Mouse (Mus musculus): ENCODE results near the gene Pds5b.
"Not testable (repeated sequence)": the region's sequence is repeated elsewhere in the genome, so short reads cannot be mapped to it uniquely, and the experiment has no call there.

Gene Pds5b

DNA sequence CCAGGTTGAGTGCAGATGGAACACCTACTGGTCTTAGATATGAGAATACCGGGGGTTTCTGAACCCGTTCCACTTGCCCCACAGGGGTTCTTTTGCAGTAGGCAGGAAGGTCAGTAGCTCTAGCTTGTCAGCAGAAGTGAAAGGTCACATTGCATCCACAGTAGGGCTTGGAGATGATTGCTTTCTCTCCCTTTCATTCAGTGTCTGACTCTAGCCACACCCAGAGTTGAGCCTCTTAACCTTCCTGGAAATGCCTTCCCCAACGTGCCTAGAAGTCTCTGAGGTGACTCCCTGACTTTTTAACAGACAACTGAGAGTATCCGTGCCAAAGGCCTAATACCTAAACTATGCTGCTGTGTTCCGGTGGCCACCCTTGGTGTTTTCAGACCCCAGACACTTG, 146.0 kb downstream of the Pds5b start:
- DNase-seq (ENCODE audit: extremely low read depth, insufficient read length, low spot score) = no peak

DNA sequence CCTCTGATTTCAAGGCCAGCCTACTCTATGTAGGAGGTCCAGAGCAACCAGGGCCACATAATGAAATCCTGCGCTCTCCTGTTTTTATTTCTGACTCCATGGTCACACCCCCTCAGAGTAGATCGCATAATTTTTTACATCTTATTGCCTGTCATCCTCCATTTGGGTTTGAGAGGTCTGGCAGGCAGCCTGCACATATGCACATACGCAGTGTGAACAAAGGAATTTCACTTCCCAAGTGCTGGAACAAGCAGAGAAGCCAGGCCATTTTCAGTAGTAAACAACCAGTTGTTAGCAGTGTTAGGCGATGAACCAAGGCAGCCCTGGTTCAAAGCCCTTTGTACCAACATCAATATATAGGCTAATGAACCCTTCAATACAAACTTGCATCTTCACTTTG, 147.6 kb downstream of the Pds5b start:
- no peak for DNase-seq (ENCODE audit: extremely low read depth, insufficient read length, low spot score)

- DNase-seq (ENCODE audit: extremely low read depth, insufficient read length, low spot score) = no peak
Measured at GRCm38 (mm10) chr5:150822781-150823180, 149.2 kb downstream of the Pds5b start.

GRCm38 (mm10) chr5:150823361-150823760, 149.8 kb downstream of the Pds5b start:
- DNase-seq (ENCODE audit: extremely low read depth, insufficient read length, low spot score) = no peak

DNA sequence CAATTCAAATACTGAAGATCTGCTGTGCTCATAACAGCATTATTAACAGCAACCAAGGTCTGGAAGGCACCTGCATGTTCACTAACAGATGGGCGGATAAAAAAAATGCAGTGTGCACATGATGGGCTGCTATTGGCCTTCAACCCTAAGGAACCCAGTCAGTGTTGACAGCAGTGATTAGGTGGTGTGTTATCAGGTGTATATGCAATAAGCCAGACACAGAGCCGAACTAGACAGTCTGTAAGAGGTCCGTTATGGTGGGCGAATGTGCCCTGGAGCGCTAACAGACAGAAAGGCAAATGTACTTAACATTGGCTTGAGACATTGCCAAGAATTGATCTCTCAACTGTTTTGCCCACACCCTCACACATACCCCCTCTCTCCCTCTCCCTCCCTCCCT, 156.0 kb downstream of the Pds5b start:
- no peak for DNase-seq (ENCODE audit: extremely low read depth, insufficient read length, low spot score)

GRCm38 (mm10) chr5:150830718-150831117, 157.2 kb downstream of the Pds5b start:
- no peak for DNase-seq (ENCODE audit: extremely low read depth, insufficient read length, low spot score)

DNA sequence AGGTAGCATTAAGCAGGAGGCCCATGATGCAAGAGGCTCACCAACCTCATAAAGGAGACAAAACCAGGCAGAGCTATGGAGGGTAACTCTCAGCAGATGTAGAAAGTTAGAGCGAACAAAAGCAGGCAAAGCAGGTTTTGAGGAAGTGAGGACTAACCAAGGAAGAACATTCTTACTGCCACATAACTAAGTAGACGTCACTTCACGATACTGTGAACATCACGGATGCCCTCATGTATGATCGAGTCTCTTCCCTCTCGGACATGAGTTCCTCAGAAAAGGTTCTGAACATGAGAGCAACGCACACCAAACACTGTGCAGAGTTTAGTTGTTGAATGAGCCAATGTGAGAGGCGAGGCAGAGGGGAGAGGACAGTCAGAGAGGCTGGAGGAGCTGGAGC, 163.2 kb downstream of the Pds5b start:
- DNase-seq (ENCODE audit: extremely low read depth, insufficient read length, low spot score) = no peak

DNA sequence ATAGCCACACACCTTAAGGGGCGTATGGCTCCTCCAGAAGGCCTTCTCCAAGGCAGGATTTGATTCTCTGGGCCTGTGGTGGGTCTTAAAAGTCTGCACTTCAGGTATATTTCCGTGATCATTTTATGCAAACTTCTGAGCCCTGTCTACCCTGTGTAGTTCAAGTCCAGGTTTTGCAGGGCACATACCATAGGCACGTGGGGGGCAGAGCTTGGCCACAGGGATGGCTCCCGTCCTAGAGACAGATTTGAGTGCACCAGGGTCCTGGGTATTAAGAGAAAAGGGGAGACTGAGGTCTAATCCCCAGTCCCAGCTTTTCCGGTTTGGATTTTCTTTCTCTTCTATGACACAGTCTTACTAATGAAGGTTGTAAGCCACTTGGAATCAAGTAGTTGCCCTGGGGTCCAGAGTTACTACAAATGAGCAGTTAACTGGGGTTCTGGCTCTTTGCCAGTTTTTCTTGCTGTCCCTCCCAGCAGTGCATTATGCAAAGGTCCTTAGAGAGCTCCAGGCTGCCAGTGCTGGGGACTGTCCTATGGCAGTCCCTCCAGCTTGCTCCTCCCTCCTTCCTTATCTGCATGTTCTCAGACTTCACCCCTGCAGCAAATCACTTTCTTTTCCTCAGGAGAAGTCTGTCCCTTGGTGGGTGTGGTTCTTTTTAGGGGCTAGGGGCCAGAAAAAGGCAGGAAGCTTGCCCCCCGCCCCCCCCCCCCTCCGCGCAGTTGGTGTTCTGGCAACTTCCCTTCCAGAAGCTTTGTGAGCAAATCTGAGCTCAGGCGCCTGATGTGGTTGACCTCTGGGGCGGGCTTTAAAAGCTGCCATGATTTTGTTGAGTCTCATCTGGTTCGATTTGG, 166.4 kb downstream of the Pds5b start:
- no peak for DNase-seq (ENCODE audit: extremely low read depth, insufficient read length, low spot score)

GRCm38 (mm10) chr5:150840596-150840995, 167.1 kb downstream of the Pds5b start:
- no peak for DNase-seq (ENCODE audit: extremely low read depth, insufficient read length, low spot score)

DNA sequence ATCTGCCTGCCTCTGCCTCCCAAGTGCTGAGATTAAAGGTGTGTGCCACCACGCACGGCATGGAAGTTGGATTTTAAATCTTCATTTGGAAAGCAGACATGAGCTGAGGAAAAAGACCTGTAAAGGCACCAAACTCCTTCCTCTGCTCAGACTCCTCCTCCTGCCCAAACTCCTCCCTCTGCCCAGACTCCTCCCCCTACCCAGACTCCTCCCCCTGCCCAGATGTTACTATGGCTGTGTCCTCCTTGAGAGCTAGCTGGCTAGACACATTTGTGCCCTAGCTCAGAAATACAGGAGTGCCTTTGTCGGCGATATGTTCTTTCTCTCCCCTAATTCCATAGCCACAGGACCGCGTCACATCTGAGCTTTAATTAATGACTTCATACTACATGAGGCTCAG, 172.4 kb downstream of the Pds5b start:
- DNase-seq (ENCODE audit: extremely low read depth, insufficient read length, low spot score) = no peak

DNA sequence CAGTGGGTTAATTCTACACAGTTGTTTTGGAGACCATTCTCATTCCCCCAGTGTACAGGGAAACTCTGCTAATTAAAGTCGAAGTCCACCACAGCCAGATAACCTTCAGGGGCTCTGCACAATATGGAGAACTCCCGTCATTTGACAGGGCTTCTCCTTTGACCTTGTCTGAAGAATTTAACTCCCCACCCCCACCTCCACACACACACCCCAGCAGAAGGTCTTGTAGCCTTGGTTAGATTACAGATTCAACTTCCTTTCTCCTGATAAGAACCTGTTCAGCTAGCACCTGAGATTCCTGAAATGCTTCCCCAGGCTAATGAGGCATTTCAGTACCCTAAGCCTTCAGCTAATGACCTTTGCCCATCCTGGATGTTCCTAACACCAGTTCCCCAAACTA, 177.3 kb downstream of the Pds5b start:
- no peak for DNase-seq (ENCODE audit: extremely low read depth, insufficient read length, low spot score)

- DNase-seq (ENCODE audit: extremely low read depth, insufficient read length, low spot score) = not testable (repeated sequence)
Measured at GRCm38 (mm10) chr5:150852097-150852496, 178.6 kb downstream of the Pds5b start.

DNA sequence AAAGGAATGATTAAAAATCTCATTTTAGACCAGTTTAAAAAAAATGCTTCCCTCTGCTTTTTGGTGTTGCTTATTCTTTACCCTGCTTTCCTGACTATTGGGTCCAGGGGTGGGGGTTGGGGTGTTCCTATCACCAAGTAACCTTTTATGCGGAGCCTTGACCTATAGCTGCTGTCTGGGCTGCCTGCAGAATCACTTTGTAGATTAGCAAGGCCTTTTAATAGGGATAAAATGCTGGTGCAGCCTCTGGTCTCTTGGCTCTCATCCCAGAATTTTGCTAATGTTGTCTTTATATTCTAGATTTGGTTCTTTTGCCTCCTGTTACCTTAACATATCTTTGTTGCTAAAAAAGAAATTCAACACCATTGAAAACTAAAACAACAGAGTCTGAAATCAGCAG, 181.0 kb downstream of the Pds5b start:
- DNase-seq (ENCODE audit: extremely low read depth, insufficient read length, low spot score) = no peak

GRCm38 (mm10) chr5:150859642-150860194, 186.2 kb downstream of the Pds5b start:
- DNase-seq (ENCODE audit: extremely low read depth, insufficient read length, low spot score) = no peak
